Mouse (Mus musculus) MEL (cell line): ENCODE measurements at regions not wholly inside any gene's neighbourhood (a gene's known extent, or its start where the extent isn't known, plus 50 kb on each side); places are given as distances from the start of the nearest gene placed in this dataset.

Experiments
- DNase-seq: peaks from one replicate; pipeline ENCODE4 v3.0.0; 2011; ENCODE audit warnings: low read depth, low spot score
- H3K27ac ChIP-seq: 2 replicates; pipeline ENCODE4 v1.5.1; 2012; ENCODE audit warnings: low read depth, mild to moderate bottlenecking, control low read depth, low read length, moderate library complexity; ENCODE audit not compliant: control insufficient read depth
- H3K27me3 ChIP-seq, 2 experiments: fragments of 150-350 bp in 1 of 2; sonication (generic) in 1 of 2; 2 replicates each; pipeline ENCODE4 v1.6.1; 2012; ENCODE audit warnings: low read length in 2 of 2, mild to moderate bottlenecking in 2 of 2, improper control_type of control experiment in 1 of 2, moderate library complexity in 1 of 2; ENCODE audit not compliant: insufficient read depth in 2 of 2, control insufficient read depth in 1 of 2
- H3K36me3 ChIP-seq, 2 experiments: 2 replicates each; pipeline ENCODE4 v1.6.1; 2012 to 2014; ENCODE audit warnings: low read length in 2 of 2, improper control_type of control experiment in 1 of 2, inconsistent platforms in 1 of 2, mild to moderate bottlenecking in 1 of 2; ENCODE audit not compliant: insufficient read depth in 2 of 2, control insufficient read depth in 1 of 2
- H3K4me1 ChIP-seq, 2 experiments: fragments of 150-350 bp in 1 of 2; sonication (generic) in 1 of 2; 2 replicates each; pipeline ENCODE4 v1.6.1; 2012; ENCODE audit warnings: low read length in 2 of 2, improper control_type of control experiment in 1 of 2, mild to moderate bottlenecking in 1 of 2; ENCODE audit not compliant: insufficient read depth in 2 of 2, control insufficient read depth in 1 of 2
- H3K4me3 ChIP-seq, 2 experiments: fragments of 150-350 bp in 1 of 2; sonication (generic) in 1 of 2; 2 replicates each; pipeline ENCODE4 v1.5.1; 2012; ENCODE audit warnings: low read depth in 2 of 2, low read length in 2 of 2, mild to moderate bottlenecking in 2 of 2, moderate library complexity in 2 of 2, control low read depth in 1 of 2, improper control_type of control experiment in 1 of 2; ENCODE audit not compliant: control insufficient read depth in 1 of 2, insufficient read depth in 1 of 2
- H3K79me2 ChIP-seq: 2 replicates; pipeline ENCODE4 v1.6.1; 2012; ENCODE audit warnings: mild to moderate bottlenecking, low read length, moderate library complexity; ENCODE audit not compliant: control insufficient read depth, poor library complexity, insufficient read depth
- H3K9ac ChIP-seq: 2 replicates; pipeline ENCODE4 v1.6.1; 2012; ENCODE audit warnings: low read depth, mild to moderate bottlenecking, control low read depth, low read length, moderate library complexity; ENCODE audit not compliant: control insufficient read depth, poor library complexity, severe bottlenecking
- H3K9me3 ChIP-seq: fragments of 150-350 bp; sonication (generic); replicated peaks from 2 replicates; pipeline ENCODE4 v1.6.1; 2012; ENCODE audit warnings: mild to moderate bottlenecking, low read length, improper control_type of control experiment, moderate library complexity; ENCODE audit not compliant: insufficient read depth
- BHLHE40 ChIP-seq: IDR thresholded peaks from 2 replicates; pipeline ENCODE4 v1.6.1; 2012; ENCODE audit warnings: low read depth, mild to moderate bottlenecking, inconsistent platforms, low read length, improper control_type of control experiment, borderline replicate concordance
- CHD1 ChIP-seq: IDR thresholded peaks from 2 replicates; pipeline ENCODE4 v1.6.1; 2012; ENCODE audit warnings: low read depth, mild to moderate bottlenecking, inconsistent platforms, low read length, improper control_type of control experiment
- ELF1 ChIP-seq: IDR thresholded peaks from 2 replicates; pipeline ENCODE4 v1.6.1; 2014; ENCODE audit warnings: low read depth, mild to moderate bottlenecking, inconsistent platforms, low read length, improper control_type of control experiment, moderate library complexity
- GABPA ChIP-seq: IDR thresholded peaks from 2 replicates; pipeline ENCODE4 v1.6.1; 2012; ENCODE audit warnings: low read depth, mild to moderate bottlenecking, inconsistent platforms, low read length, improper control_type of control experiment, moderate library complexity
- JUND ChIP-seq: IDR thresholded peaks from 2 replicates; pipeline ENCODE4 v1.6.1; 2011; ENCODE audit warnings: low read depth, mild to moderate bottlenecking, improper control_type of control experiment, low read length
- KAT2A ChIP-seq: conservative IDR thresholded peaks from 2 replicates; pipeline ENCODE4 v1.6.1; 2012; ENCODE audit warnings: low read depth, low read length, improper control_type of control experiment, inconsistent platforms
- MAX ChIP-seq: IDR thresholded peaks from 2 replicates; pipeline ENCODE4 v1.6.1; 2011; ENCODE audit warnings: low read length, improper control_type of control experiment
- MAZ ChIP-seq: IDR thresholded peaks from 2 replicates; pipeline ENCODE4 v1.6.1; 2012; ENCODE audit warnings: low read depth, mild to moderate bottlenecking, inconsistent platforms, low read length, improper control_type of control experiment
- MEF2A ChIP-seq: IDR thresholded peaks from 2 replicates; pipeline ENCODE4 v1.6.1; 2014; ENCODE audit warnings: low read depth, mild to moderate bottlenecking, inconsistent platforms, low read length, improper control_type of control experiment; ENCODE audit not compliant: poor library complexity, insufficient replicate concordance, severe bottlenecking; ENCODE audit errors: extremely low read depth
- NELFE ChIP-seq: IDR thresholded peaks from 2 replicates; pipeline ENCODE4 v1.6.1; 2011; ENCODE audit warnings: low read depth, low read length, improper control_type of control experiment
- NRF1 ChIP-seq: IDR thresholded peaks from 2 replicates; pipeline ENCODE4 v1.6.1; 2014; ENCODE audit warnings: low read depth, mild to moderate bottlenecking, inconsistent platforms, low read length, improper control_type of control experiment, moderate library complexity; ENCODE audit not compliant: poor library complexity, insufficient read depth, severe bottlenecking
- POLR2AphosphoS2 ChIP-seq: IDR thresholded peaks from 2 replicates; pipeline ENCODE4 v1.6.1; 2011; ENCODE audit warnings: low read length, improper control_type of control experiment
- POLR2AphosphoS5 ChIP-seq: IDR thresholded peaks from 2 replicates; pipeline ENCODE4 v1.6.1; 2012; ENCODE audit warnings: low read depth, borderline replicate concordance, mild to moderate bottlenecking, inconsistent platforms, low read length, moderate library complexity, mixed read lengths
- RAD21 ChIP-seq: IDR thresholded peaks from 2 replicates; pipeline ENCODE4 v1.6.1; 2011; ENCODE audit warnings: mild to moderate bottlenecking, low read depth, low read length, improper control_type of control experiment
- SIN3A ChIP-seq: IDR thresholded peaks from 2 replicates; pipeline ENCODE4 v1.6.1; 2012; ENCODE audit warnings: low read length, improper control_type of control experiment, inconsistent platforms
- TAL1 ChIP-seq: IDR thresholded peaks from 2 replicates; pipeline ENCODE4 v1.6.1; 2012; ENCODE audit warnings: mild to moderate bottlenecking, inconsistent platforms, low read length, moderate library complexity, mixed read lengths
- TCF12 ChIP-seq: IDR thresholded peaks from 2 replicates; pipeline ENCODE4 v1.6.1; 2014; ENCODE audit warnings: low read depth, mild to moderate bottlenecking, inconsistent platforms, low read length, improper control_type of control experiment, moderate library complexity
- ZC3H11A ChIP-seq: IDR thresholded peaks from 2 replicates; pipeline ENCODE4 v1.6.1; 2012; ENCODE audit warnings: low read depth, mild to moderate bottlenecking, inconsistent platforms, low read length, improper control_type of control experiment
- ZKSCAN1 ChIP-seq: IDR thresholded peaks from 2 replicates; pipeline ENCODE4 v1.6.1; 2012; ENCODE audit warnings: low read depth, mild to moderate bottlenecking, inconsistent platforms, low read length, improper control_type of control experiment, moderate library complexity
- ZMIZ1 ChIP-seq: IDR thresholded peaks from 2 replicates; pipeline ENCODE4 v1.6.1; 2012; ENCODE audit warnings: low read depth, mild to moderate bottlenecking, inconsistent platforms, low read length, improper control_type of control experiment, moderate library complexity

DNA sequence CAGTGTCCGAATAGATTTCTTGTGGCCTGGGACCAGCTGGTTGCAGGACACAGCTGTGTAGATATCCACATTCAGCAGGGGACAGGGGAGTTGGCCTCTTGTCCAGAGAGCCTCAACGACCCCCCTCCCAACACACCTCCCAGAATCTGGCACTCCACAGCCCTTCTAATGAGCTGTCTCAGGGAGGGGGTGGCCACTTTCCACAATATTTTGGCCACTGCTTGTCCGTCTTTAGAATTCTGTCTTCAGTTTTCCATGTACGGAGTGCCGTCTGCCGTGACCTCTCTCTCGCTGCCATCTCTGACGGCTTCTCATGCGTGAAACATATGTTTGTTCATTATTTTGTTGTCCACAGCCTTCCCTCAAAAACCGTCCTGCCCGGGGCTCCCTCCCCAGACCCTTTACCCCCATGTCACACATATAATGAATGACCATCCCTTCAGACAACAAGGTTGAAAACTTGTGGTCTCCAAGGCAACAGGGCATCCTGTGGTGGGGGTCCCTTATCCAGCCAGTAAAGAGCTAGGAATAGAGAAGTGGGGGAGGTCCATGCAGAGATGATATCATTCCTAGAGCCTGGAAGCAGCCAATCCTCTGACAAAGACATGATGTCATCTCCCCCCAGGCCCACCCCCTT, 200.3 kb downstream of the Sox9 start:
- no peak overlapping the region for H3K4me3 ChIP-seq

DNA sequence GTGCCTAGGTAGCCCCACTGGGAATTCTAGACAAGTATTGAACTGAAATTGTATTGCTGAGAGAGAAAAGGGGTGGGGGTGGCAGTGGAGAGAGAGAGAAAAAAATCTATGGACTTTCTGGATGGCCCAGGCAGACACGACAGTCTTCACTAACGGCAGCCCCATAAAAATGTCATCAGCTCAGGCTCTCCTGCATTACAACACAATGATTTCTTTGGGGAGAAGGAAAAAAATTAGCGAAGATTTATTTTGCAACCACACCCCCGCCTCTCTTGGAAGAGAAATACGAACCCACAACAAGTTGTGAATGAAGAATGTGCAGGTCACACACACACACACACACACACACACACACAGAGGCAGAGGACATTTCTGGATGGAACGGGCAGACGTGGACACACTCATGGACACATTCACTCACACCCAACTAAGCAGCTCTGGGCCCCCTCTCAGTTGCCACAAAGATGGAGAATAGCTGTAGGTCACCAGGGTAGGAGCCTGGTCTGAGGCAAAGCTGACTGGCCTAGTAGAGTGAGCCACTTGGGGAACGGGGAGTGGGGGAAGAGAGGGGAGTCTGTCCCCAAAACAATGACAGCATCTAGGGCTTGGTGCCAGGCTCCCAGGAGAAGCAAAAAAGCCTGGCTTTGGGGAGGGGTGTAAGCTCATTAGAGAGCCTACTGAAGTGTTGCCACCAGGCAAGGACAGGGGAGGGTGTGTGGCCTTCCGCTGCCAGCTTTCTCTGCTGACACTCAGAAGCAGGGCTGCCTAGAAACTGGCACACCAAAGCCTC, 201.0 kb downstream of the Sox9 start:
- no peaks in the 10 kb centered on the region for H3K4me1 ChIP-seq
- no peaks in the 10 kb centered on the region for H3K9me3 ChIP-seq
- no peak for DNase-seq
- H3K27me3 ChIP-seq = no peaks in the 10 kb centered on the region
- H3K36me3 ChIP-seq = no peaks in the 10 kb centered on the region
- no peak for TF ChIP-seq MAX
- no peak for TF ChIP-seq TAL1
- no peak for TF ChIP-seq JUND
- TF ChIP-seq ELF1 = no peak
- TF ChIP-seq ZMIZ1 = no peak
- TF ChIP-seq NRF1 = no peak
- TF ChIP-seq ZKSCAN1 = no peak
- TF ChIP-seq KAT2A = no peak
- TF ChIP-seq MEF2A = no peak
- TF ChIP-seq TCF12 = no peak
- TF ChIP-seq ZC3H11A = no peak
- no peak for TF ChIP-seq GABPA
- TF ChIP-seq NELFE = no peak
- no peak for TF ChIP-seq RAD21
- TF ChIP-seq POLR2AphosphoS5 = no peak
- H3K4me3 ChIP-seq = no peak overlapping the region
- no peak overlapping the region for H3K9ac ChIP-seq
- no peak overlapping the region for H3K27ac ChIP-seq
- H3K79me2 ChIP-seq = no peaks in the 10 kb centered on the region

More for the DNA sequence above, 200.3 kb downstream of the Sox9 start:
- Histone ChIP-seq H3K79me2 (no peaks in the 10 kb centered on the region), H3K4me1 (no peaks in the 10 kb centered on the region), H3K9me3 (no peaks in the 10 kb centered on the region), H3K36me3 (no peaks in the 10 kb centered on the region), H3K27ac (no peak overlapping the region), H3K9ac (no peak overlapping the region), H3K27me3 (no peaks in the 10 kb centered on the region)
- TF ChIP-seq ELF1 (no peak), MAZ (no peak), BHLHE40 (no peak), TCF12 (no peak), TAL1 (no peak), SIN3A (no peak), CHD1 (no peak), POLR2AphosphoS2 (no peak)
- no peak for DNase-seq
